Mouse (Mus musculus): Measurements from ENCODE around the gene F11. TPM values are rescaled to one million over a fixed set of nuclear protein-coding genes. Genes with fewer than 3 reads are reported as not detected.

The F11 gene
- total and polyA plus RNA-seq, 3 experiments, result not detected

- no peak for TF ChIP-seq E2F4 (IDR thresholded peaks at IDR 0.05; ENCODE audit: borderline replicate concordance, low read depth, low read length)
- TF ChIP-seq TCF12 (IDR thresholded peaks at IDR 0.05; ENCODE audit: low read depth, low read length), result no peak
- TF ChIP-seq ETS1 (IDR thresholded peaks at IDR 0.05; ENCODE audit: low read depth, low read length), result no peak
- no peak for TF ChIP-seq UBTF (IDR thresholded peaks at IDR 0.05; ENCODE audit: borderline replicate concordance, insufficient read depth, low read depth, low read length)
- TF ChIP-seq MYC (IDR thresholded peaks at IDR 0.05; ENCODE audit: low read depth, low read length), result no peak
- no peak for TF ChIP-seq SIN3A (IDR thresholded peaks at IDR 0.05; ENCODE audit: low read length)
- TF ChIP-seq JUND (IDR thresholded peaks at IDR 0.05; ENCODE audit: low read depth, low read length), result no peak
- no peak overlapping the region for H3K4me3 ChIP-seq (ENCODE audit: control insufficient read depth in 1 of 2, insufficient read depth in 1 of 2, low read depth in 2 of 2, low read length in 2 of 2)
- no peaks in the 10 kb centered on the region for H3K9me3 ChIP-seq (replicated peaks; ENCODE audit: insufficient read depth, low read length)
These were observed 19.8 kb upstream of the F11 start for GRCm38 (mm10) chr8:45281630-45282029.

GRCm38 (mm10) chr8:45277453-45277852 is 15.6 kb upstream of the F11 start:
- no peaks in the 10 kb centered on the region for H3K27me3 ChIP-seq (ENCODE audit: control insufficient read depth in 1 of 2, insufficient read depth in 2 of 2, low read length in 2 of 2)
- H3K4me1 ChIP-seq (ENCODE audit: control insufficient read depth in 1 of 2, insufficient read depth in 2 of 2, low read length in 2 of 2), result no peaks in the 10 kb centered on the region
- H3K4me3 ChIP-seq (ENCODE audit: control insufficient read depth in 1 of 2, insufficient read depth in 1 of 2, low read depth in 2 of 2, low read length in 2 of 2), result no peak overlapping the region
- no peak for DNase-seq (ENCODE audit: low read depth, low spot score)
- no peaks in the 10 kb centered on the region for H3K36me3 ChIP-seq (ENCODE audit: control insufficient read depth in 1 of 2, insufficient read depth in 2 of 2, low read length in 2 of 2)
- no peak for TF ChIP-seq KAT2A (conservative IDR thresholded peaks at IDR 0.05; ENCODE audit: low read depth, low read length)
- TF ChIP-seq TBP (IDR thresholded peaks at IDR 0.05; ENCODE audit: low read depth, low read length), result no peak
- no peak for TF ChIP-seq MEF2A (IDR thresholded peaks at IDR 0.05; ENCODE audit: extremely low read depth, insufficient replicate concordance, low read depth, low read length, poor library complexity, severe bottlenecking)
- TF ChIP-seq ZC3H11A (IDR thresholded peaks at IDR 0.05; ENCODE audit: low read depth, low read length), result no peak
- no peak for TF ChIP-seq GABPA (IDR thresholded peaks at IDR 0.05; ENCODE audit: low read depth, low read length)
- TF ChIP-seq HCFC1 (IDR thresholded peaks at IDR 0.05; ENCODE audit: low read depth, low read length), result no peak
- H3K27ac ChIP-seq (ENCODE audit: control insufficient read depth, low read depth, low read length), result no peak overlapping the region
- H3K9ac ChIP-seq (ENCODE audit: control insufficient read depth, low read depth, low read length, poor library complexity, severe bottlenecking), result no peak overlapping the region
- no peaks in the 10 kb centered on the region for H3K79me2 ChIP-seq (ENCODE audit: control insufficient read depth, insufficient read depth, low read length, poor library complexity)
- no peaks in the 10 kb centered on the region for H3K9me3 ChIP-seq (replicated peaks; ENCODE audit: insufficient read depth, low read length)

More at GRCm38 (mm10) chr8:45281630-45282029, 19.8 kb upstream of the F11 start:
- Histone ChIP-seq H3K36me3 (ENCODE audit: control insufficient read depth in 1 of 2, insufficient read depth in 2 of 2, low read length in 2 of 2) (no peaks in the 10 kb centered on the region), H3K27ac (ENCODE audit: control insufficient read depth, low read depth, low read length) (no peak overlapping the region), H3K79me2 (ENCODE audit: control insufficient read depth, insufficient read depth, low read length, poor library complexity) (no peaks in the 10 kb centered on the region), H3K27me3 (ENCODE audit: control insufficient read depth in 1 of 2, insufficient read depth in 2 of 2, low read length in 2 of 2) (no peaks in the 10 kb centered on the region), H3K9ac (ENCODE audit: control insufficient read depth, low read depth, low read length, poor library complexity, severe bottlenecking) (no peak overlapping the region), H3K4me1 (ENCODE audit: control insufficient read depth in 1 of 2, insufficient read depth in 2 of 2, low read length in 2 of 2) (no peaks in the 10 kb centered on the region)
- DNase-seq (ENCODE audit: low read depth, low spot score), result no peak

- no peak overlapping the region for H3K4me3 ChIP-seq (ENCODE audit: control insufficient read depth in 1 of 2, insufficient read depth in 1 of 2, low read depth in 2 of 2, low read length in 2 of 2)
- no peak for TF ChIP-seq CTCF (IDR thresholded peaks at IDR 0.05 in 2 of 3, conservative IDR thresholded peaks at IDR 0.05 in 1 of 3; ENCODE audit: control insufficient read depth in 1 of 3, insufficient read depth in 1 of 3, low read depth in 2 of 3, low read length in 3 of 3, poor library complexity in 1 of 3, severe bottlenecking in 1 of 3)
- no peaks in the 10 kb centered on the region for H3K27me3 ChIP-seq (ENCODE audit: control insufficient read depth in 1 of 2, insufficient read depth in 2 of 2, low read length in 2 of 2)
- no peaks in the 10 kb centered on the region for H3K9me3 ChIP-seq (replicated peaks; ENCODE audit: insufficient read depth, low read length)
- H3K79me2 ChIP-seq (ENCODE audit: control insufficient read depth, insufficient read depth, low read length, poor library complexity), result no peaks in the 10 kb centered on the region
- no peak overlapping the region for H3K27ac ChIP-seq (ENCODE audit: control insufficient read depth, low read depth, low read length)
- H3K4me1 ChIP-seq (ENCODE audit: control insufficient read depth in 1 of 2, insufficient read depth in 2 of 2, low read length in 2 of 2), result no peaks in the 10 kb centered on the region
- H3K36me3 ChIP-seq (ENCODE audit: control insufficient read depth in 1 of 2, insufficient read depth in 2 of 2, low read length in 2 of 2), result no peaks in the 10 kb centered on the region
- no peak overlapping the region for H3K9ac ChIP-seq (ENCODE audit: control insufficient read depth, low read depth, low read length, poor library complexity, severe bottlenecking)
- no peak for DNase-seq (ENCODE audit: low read depth, low spot score)
These were observed 12.5 kb upstream of the F11 start for GRCm38 (mm10) chr8:45274317-45274716.
